Mouse (Mus musculus): ENCODE measurements around the gene Galnt17.

DNA sequence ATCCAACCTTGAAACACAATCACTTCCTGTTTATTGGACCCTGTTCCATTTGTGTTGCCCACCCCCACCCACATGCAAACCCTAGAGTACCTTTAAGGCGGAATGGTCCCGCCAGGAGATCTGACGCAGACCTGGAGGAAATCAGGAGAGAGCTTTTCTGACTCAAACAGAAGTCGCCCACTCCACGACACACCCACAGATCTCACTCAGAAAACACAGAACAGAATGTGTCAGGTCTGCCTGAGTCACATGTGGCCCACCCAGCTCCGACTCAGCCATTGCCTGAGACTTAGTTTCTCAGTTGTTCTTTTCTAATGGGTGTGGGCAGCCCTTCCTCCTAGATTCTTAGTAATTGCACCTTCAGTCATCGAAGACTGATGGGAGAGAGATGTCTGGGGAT, 453.9 kb downstream of the Galnt17 start:
- TF ChIP-seq POLR2A (IDR thresholded peaks at IDR 0.05; ENCODE audit: extremely low read depth, insufficient read depth, low read length) (no peak), CTCF (IDR thresholded peaks at IDR 0.05; ENCODE audit: low read depth, low read length) (no peak)

Measured in liver, adult 2 months (tissue).